Mouse (Mus musculus): Measurements from ENCODE around the gene Pde5a. TPM values are rescaled to one million over a fixed set of nuclear protein-coding genes. Genes with fewer than 3 reads are reported as not detected.

Gene Pde5a
- polyA plus RNA-seq, 1 experiment from 2014 or later: 57.4 TPM

DNA sequence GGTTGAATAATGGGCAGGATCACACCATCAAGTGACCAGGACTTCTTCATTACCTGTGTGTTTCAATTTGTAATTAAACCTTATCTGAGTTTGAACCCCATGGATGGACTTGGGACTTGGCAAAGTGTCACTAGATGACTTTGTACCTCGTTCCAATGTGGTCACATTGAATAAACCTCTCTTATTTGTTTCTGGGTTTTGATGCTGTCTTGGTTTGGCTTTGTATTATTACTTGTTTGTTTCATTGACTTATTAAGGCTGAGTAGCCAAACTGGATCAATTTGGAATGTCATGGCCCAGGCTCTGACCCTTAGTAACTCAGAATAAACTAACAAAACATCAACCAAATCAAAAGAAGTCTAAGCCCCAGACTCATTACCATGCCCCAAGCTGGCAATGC lies 142.8 kb downstream of the Pde5a start:
- Histone ChIP-seq H3K4me2 (no peak overlapping the region), H3K9me3 (ENCODE audit: low read depth, low read length) (no peaks in the 10 kb centered on the region), H3K27me3 (ENCODE audit: insufficient read depth, low read length) (no peaks in the 10 kb centered on the region), H3K36me3 (ENCODE audit: insufficient read depth) (no peaks in the 10 kb centered on the region), H3K27ac (ENCODE audit: low read depth) (no peak overlapping the region), H3K9ac (no peak overlapping the region), H3K4me3 (ENCODE audit: low read depth, low read length) (no peak overlapping the region), H3K4me1 (ENCODE audit: insufficient read depth) (no peaks in the 10 kb centered on the region)
- TF ChIP-seq CTCF (IDR thresholded peaks at IDR 0.05; ENCODE audit: low read depth): no peak
- ATAC-seq (ENCODE audit: insufficient read depth) (no peak), DNase-seq (no peak)
- 85% methylated on average over 1 of the region's 1 CpGs for WGBS

GRCm38 (mm10) chr3:122876870-122877269 lies 148.1 kb downstream of the Pde5a start:
- ATAC-seq (ENCODE audit: insufficient read depth) (no peak), DNase-seq (no peak)
- Histone ChIP-seq H3K9me3 (ENCODE audit: low read depth, low read length) (no peaks in the 10 kb centered on the region), H3K36me3 (ENCODE audit: insufficient read depth) (no peaks in the 10 kb centered on the region), H3K4me3 (ENCODE audit: low read depth, low read length) (no peak overlapping the region), H3K9ac (no peak overlapping the region), H3K27me3 (ENCODE audit: insufficient read depth, low read length) (no peaks in the 10 kb centered on the region), H3K4me2 (no peak overlapping the region), H3K4me1 (ENCODE audit: insufficient read depth) (no peaks in the 10 kb centered on the region), H3K27ac (ENCODE audit: low read depth) (no peak overlapping the region)
- TF ChIP-seq CTCF (IDR thresholded peaks at IDR 0.05; ENCODE audit: low read depth): no peak
- 92% methylated on average over 2 of the region's 2 CpGs for WGBS

- H3K4me1 ChIP-seq (ENCODE audit: insufficient read depth): no peaks in the 10 kb centered on the region
- no peak for DNase-seq
- no peak for ATAC-seq (ENCODE audit: insufficient read depth)
- H3K4me2 ChIP-seq: no peak overlapping the region
- H3K9me3 ChIP-seq (ENCODE audit: low read depth, low read length): no peaks in the 10 kb centered on the region
- no peaks in the 10 kb centered on the region for H3K36me3 ChIP-seq (ENCODE audit: insufficient read depth)
- TF ChIP-seq CTCF (IDR thresholded peaks at IDR 0.05; ENCODE audit: low read depth): no peak
- H3K9ac ChIP-seq: no peak overlapping the region
- H3K4me3 ChIP-seq (ENCODE audit: low read depth, low read length): no peak overlapping the region
- H3K27ac ChIP-seq (ENCODE audit: low read depth): no peak overlapping the region
- H3K27me3 ChIP-seq (ENCODE audit: insufficient read depth, low read length): no peaks in the 10 kb centered on the region
- 78% methylated on average over 3 of the region's 3 CpGs for WGBS
Measured at GRCm38 (mm10) chr3:122877543-122877942, 148.8 kb downstream of the Pde5a start.

GRCm38 (mm10) chr3:122878705-122879315 lies 150.1 kb downstream of the Pde5a start:
- TF ChIP-seq CTCF (IDR thresholded peaks at IDR 0.05; ENCODE audit: low read depth): no peak
- WGBS: 82% methylated on average over 8 of the region's 8 CpGs
- H3K4me1 ChIP-seq (ENCODE audit: insufficient read depth): no peaks in the 10 kb centered on the region
- no peaks in the 10 kb centered on the region for H3K9me3 ChIP-seq (ENCODE audit: low read depth, low read length)
- H3K9ac ChIP-seq: no peak overlapping the region
- no peaks in the 10 kb centered on the region for H3K36me3 ChIP-seq (ENCODE audit: insufficient read depth)
- ATAC-seq (ENCODE audit: insufficient read depth): no peak
- DNase-seq: no peak
- H3K4me3 ChIP-seq (ENCODE audit: low read depth, low read length): no peak overlapping the region
- H3K27ac ChIP-seq (ENCODE audit: low read depth): no peak overlapping the region
- no peak overlapping the region for H3K4me2 ChIP-seq
- no peaks in the 10 kb centered on the region for H3K27me3 ChIP-seq (ENCODE audit: insufficient read depth, low read length)

GRCm38 (mm10) chr3:122887505-122888301 lies 159.0 kb downstream of the Pde5a start:
- no peak for ATAC-seq (ENCODE audit: insufficient read depth)
- H3K4me3 ChIP-seq (ENCODE audit: low read depth, low read length): no peak overlapping the region
- H3K27me3 ChIP-seq (ENCODE audit: insufficient read depth, low read length): no peaks in the 10 kb centered on the region
- peak overlapping the region; percentile 42; the same call in 1 of the 2 replicates for H3K27ac ChIP-seq (ENCODE audit: low read depth)
- H3K9ac ChIP-seq: no peak overlapping the region
- no peak for DNase-seq
- TF ChIP-seq CTCF (IDR thresholded peaks at IDR 0.05; ENCODE audit: low read depth): no peak
- no peaks in the 10 kb centered on the region for H3K9me3 ChIP-seq (ENCODE audit: low read depth, low read length)
- no peak overlapping the region for H3K4me2 ChIP-seq
- 66% methylated on average over 4 of the region's 4 CpGs for WGBS
- no peaks in the 10 kb centered on the region for H3K36me3 ChIP-seq (ENCODE audit: insufficient read depth)
- H3K4me1 ChIP-seq (ENCODE audit: insufficient read depth): no peaks in the 10 kb centered on the region

GRCm38 (mm10) chr3:122888371-122888819 lies 159.6 kb downstream of the Pde5a start:
- H3K4me3 ChIP-seq (ENCODE audit: low read depth, low read length): no peak overlapping the region
- peak overlapping the region; percentile 42; the same call in 1 of the 2 replicates for H3K27ac ChIP-seq (ENCODE audit: low read depth)
- DNase-seq (peak; percentile 29), ATAC-seq (ENCODE audit: insufficient read depth) (no peak)
- H3K4me2 ChIP-seq: no peak overlapping the region
- H3K36me3 ChIP-seq (ENCODE audit: insufficient read depth): no peaks in the 10 kb centered on the region
- WGBS: 54% methylated on average over 5 of the region's 5 CpGs
- no peak overlapping the region for H3K9ac ChIP-seq
- no peaks in the 10 kb centered on the region for H3K4me1 ChIP-seq (ENCODE audit: insufficient read depth)
- H3K9me3 ChIP-seq (ENCODE audit: low read depth, low read length): no peaks in the 10 kb centered on the region
- no peaks in the 10 kb centered on the region for H3K27me3 ChIP-seq (ENCODE audit: insufficient read depth, low read length)
- no peak for TF ChIP-seq CTCF (IDR thresholded peaks at IDR 0.05; ENCODE audit: low read depth)

- no peak within 1 kb of the TSS for H3K4me2 ChIP-seq
- H3K9ac ChIP-seq: no peak within 1 kb of the TSS
- no peaks in the 10 kb centered on the region for H3K27me3 ChIP-seq (ENCODE audit: insufficient read depth, low read length)
- H3K4me3 ChIP-seq (ENCODE audit: low read depth, low read length): no peak within 1 kb of the TSS
- DNase-seq: no peak
- H3K4me1 ChIP-seq (ENCODE audit: insufficient read depth): no peaks in the 10 kb centered on the region
- no peak for TF ChIP-seq CTCF (IDR thresholded peaks at IDR 0.05; ENCODE audit: low read depth)
- WGBS: 86% methylated on average over 3 of the region's 3 CpGs
- ATAC-seq (ENCODE audit: insufficient read depth): no peak
- H3K9me3 ChIP-seq (ENCODE audit: low read depth, low read length): no peaks in the 10 kb centered on the region
- no peaks in the 10 kb centered on the region for H3K36me3 ChIP-seq (ENCODE audit: insufficient read depth)
- H3K27ac ChIP-seq (ENCODE audit: low read depth): no peak within 1 kb of the TSS
Measured at GRCm38 (mm10) chr3:122894772-122895171, 166.0 kb downstream of the Pde5a start, which contains the start of gene Fabp2. Fabp2 (plus strand) TSS chr3:122895072.

Measured in lung, embryonic 14.5 days (tissue).